Mouse (Mus musculus) heart, embryonic 16.5 days (tissue): ENCODE data around the gene Fam98a. TPM values are rescaled to one million over a fixed set of nuclear protein-coding genes. Genes with fewer than 3 reads are reported as not detected.

ENCODE experiments used
- ATAC-seq: fragments of 200-750 bp; cut with Nextera tagmentation; replicated peaks from 2 replicates; pipeline ENCODE4 v1.8.0; 2017; ENCODE audit warnings: moderate number of reproducible peaks; ENCODE audit not compliant: insufficient read depth, low FRiP score; ENCODE audit errors: extremely low read depth
- H3K27ac ChIP-seq: fragments of 300-500 bp; sonication (generic); 2 replicates; pipeline ENCODE4 v1.5.1; 2014; ENCODE audit warnings: mild to moderate bottlenecking, low read length, control low read depth, moderate library complexity
- H3K27me3 ChIP-seq: fragments of 300-500 bp; sonication (generic); 2 replicates; pipeline ENCODE4 v1.6.1; 2014; ENCODE audit warnings: low read length, mixed read lengths; ENCODE audit not compliant: control insufficient read depth, insufficient read depth
- H3K36me3 ChIP-seq: fragments of 300-500 bp; sonication (generic); 2 replicates; pipeline ENCODE4 v1.6.1; 2014; ENCODE audit not compliant: control insufficient read depth, insufficient read depth
- H3K4me1 ChIP-seq: fragments of 300-500 bp; sonication (generic); 2 replicates; pipeline ENCODE4 v1.6.1; 2014; ENCODE audit warnings: low read length, mixed read lengths; ENCODE audit not compliant: control insufficient read depth, insufficient read depth
- H3K4me2 ChIP-seq: fragments of 300-500 bp; sonication (generic); 2 replicates; pipeline ENCODE4 v1.6.1; 2014; ENCODE audit warnings: low read depth, mild to moderate bottlenecking, control low read depth, low read length
- H3K4me3 ChIP-seq: fragments of 300-500 bp; sonication (generic); 2 replicates; pipeline ENCODE4 v1.5.1; 2014; ENCODE audit warnings: mild to moderate bottlenecking, control low read depth, low read length
- H3K9ac ChIP-seq: fragments of 300-500 bp; sonication (generic); 2 replicates; pipeline ENCODE4 v1.6.1; 2014; ENCODE audit warnings: low read length, control low read depth
- H3K9me3 ChIP-seq: fragments of 300-500 bp; sonication (generic); replicated peaks from 2 replicates; pipeline ENCODE4 v1.6.1; 2016; ENCODE audit warnings: low read length; ENCODE audit not compliant: control insufficient read depth
- WGBS: fragments of 180-500 bp; shearing (Covaris S2); extraction: QIAGEN DNeasy Blood & Tissue Kit; methylation state at CpG from one replicate; pipeline ENCODE4 v1.1.7; 2014; 5-methylcytosine and 5-hydroxymethylcytosine counted together
- polyA plus RNA-seq: library from polyadenylated mRNA; unstranded; fragments of >200 nt; fragmentation: Nextera tagmentation; extraction: Ambion mirVana; gene quantifications from 2 replicates; pipeline ENCODE4 v1.2.1, GENCODE M21; 2015

Gene Fam98a
- polyA plus RNA-seq: 23.9 and 28.4 TPM in 2 replicates

GRCm38 (mm10) chr17:75551512-75552400 lies at the start of gene Fam98a:
Fam98a (minus strand) TSS chr17:75551946.
- peaks cover 8% of the 10 kb centered on the region for H3K36me3 ChIP-seq
- whole genome bisulfite sequencing: under 1% methylated on average over 56 of the region's 56 CpGs
- H3K4me2 ChIP-seq: peak within 1 kb of the TSS; percentile 93
- no peaks in the 10 kb centered on the region for H3K27me3 ChIP-seq
- peak within 1 kb of the TSS; percentile 65 for H3K27ac ChIP-seq
- peaks cover 9% of the 10 kb centered on the region for H3K4me1 ChIP-seq
- peak; percentile 97 for ATAC-seq
- peak within 1 kb of the TSS; percentile 80 for H3K4me3 ChIP-seq
- no peaks in the 10 kb centered on the region for H3K9me3 ChIP-seq
- peak within 1 kb of the TSS; percentile 87 for H3K9ac ChIP-seq

GRCm38 (mm10) chr17:75598652-75599051 lies 46.9 kb upstream of the Fam98a start:
- no peak for ATAC-seq

GRCm38 (mm10) chr17:75582738-75583137 lies 31.0 kb upstream of the Fam98a start:
- no peak for ATAC-seq
- H3K4me1 ChIP-seq: no peaks in the 10 kb centered on the region
- H3K27me3 ChIP-seq: no peaks in the 10 kb centered on the region
- WGBS: 76% methylated on average over 1 of the region's 1 CpGs
- no peak overlapping the region for H3K4me3 ChIP-seq
- no peaks in the 10 kb centered on the region for H3K9me3 ChIP-seq
- H3K9ac ChIP-seq: no peak overlapping the region
- no peaks in the 10 kb centered on the region for H3K36me3 ChIP-seq
- no peak overlapping the region for H3K4me2 ChIP-seq
- H3K27ac ChIP-seq: no peak overlapping the region

More at GRCm38 (mm10) chr17:75598652-75599051, 46.9 kb upstream of the Fam98a start:
- Histone ChIP-seq H3K4me3 (no peak overlapping the region), H3K9me3 (peaks cover 2% of the 10 kb centered on the region; the same call in 1 of the 2 replicates), H3K4me1 (no peaks in the 10 kb centered on the region), H3K27ac (no peak overlapping the region), H3K36me3 (no peaks in the 10 kb centered on the region), H3K27me3 (no peaks in the 10 kb centered on the region), H3K9ac (no peak overlapping the region), H3K4me2 (no peak overlapping the region)
- WGBS: 72% methylated on average over 3 of the region's 3 CpGs

- no peak for ATAC-seq
- Histone ChIP-seq H3K4me2 (no peak overlapping the region), H3K27ac (no peak overlapping the region), H3K36me3 (no peaks in the 10 kb centered on the region), H3K4me1 (peaks cover 2% of the 10 kb centered on the region; the same call in 1 of the 2 replicates), H3K27me3 (no peaks in the 10 kb centered on the region), H3K9me3 (no peaks in the 10 kb centered on the region), H3K9ac (no peak overlapping the region), H3K4me3 (no peak overlapping the region)
- WGBS: 38% methylated on average over 7 of the region's 7 CpGs
Observed at GRCm38 (mm10) chr17:75575608-75576007, 23.9 kb upstream of the Fam98a start.

- WGBS: 90% methylated on average over 2 of the region's 2 CpGs
- no peak overlapping the region for H3K9ac ChIP-seq
- no peaks in the 10 kb centered on the region for H3K4me1 ChIP-seq
- no peaks in the 10 kb centered on the region for H3K27me3 ChIP-seq
- ATAC-seq: no peak
- H3K4me3 ChIP-seq: no peak overlapping the region
- no peak overlapping the region for H3K27ac ChIP-seq
- peaks cover 9% of the 10 kb centered on the region for H3K9me3 ChIP-seq
- no peak overlapping the region for H3K4me2 ChIP-seq
- no peaks in the 10 kb centered on the region for H3K36me3 ChIP-seq
Observed at GRCm38 (mm10) chr17:75558041-75558440, 6.3 kb upstream of the Fam98a start.

GRCm38 (mm10) chr17:75557031-75557430 lies 5.3 kb upstream of the Fam98a start:
- no peaks in the 10 kb centered on the region for H3K4me1 ChIP-seq
- H3K27me3 ChIP-seq: no peaks in the 10 kb centered on the region
- no peak overlapping the region for H3K4me2 ChIP-seq
- peaks cover 6% of the 10 kb centered on the region for H3K9me3 ChIP-seq
- no peak overlapping the region for H3K9ac ChIP-seq
- no peak overlapping the region for H3K4me3 ChIP-seq
- WGBS: 63% methylated on average over 3 of the region's 3 CpGs
- no peak overlapping the region for H3K27ac ChIP-seq
- H3K36me3 ChIP-seq: no peaks in the 10 kb centered on the region
- no peak for ATAC-seq

- peak overlapping the region; percentile 80 for H3K4me3 ChIP-seq
- no peaks in the 10 kb centered on the region for H3K27me3 ChIP-seq
- peaks cover 9% of the 10 kb centered on the region for H3K36me3 ChIP-seq
- ATAC-seq: no peak
- peak overlapping the region; percentile 93 for H3K4me2 ChIP-seq
- H3K9ac ChIP-seq: peak overlapping the region; percentile 87
- peaks cover 9% of the 10 kb centered on the region for H3K4me1 ChIP-seq
- 37% methylated on average over 11 of the region's 11 CpGs for WGBS
- H3K9me3 ChIP-seq: no peaks in the 10 kb centered on the region
- peak overlapping the region; percentile 65 for H3K27ac ChIP-seq
Observed at GRCm38 (mm10) chr17:75550771-75551413, 854 bp downstream of the Fam98a start.

GRCm38 (mm10) chr17:75544262-75544661 lies 7.5 kb downstream of the Fam98a start:
- no peaks in the 10 kb centered on the region for H3K27me3 ChIP-seq
- no peaks in the 10 kb centered on the region for H3K9me3 ChIP-seq
- H3K27ac ChIP-seq: peak overlapping the region; percentile 39
- no peak overlapping the region; the same call in 1 of the 2 replicates for H3K9ac ChIP-seq
- H3K4me3 ChIP-seq: no peak overlapping the region
- 31% methylated on average over 7 of the region's 7 CpGs for WGBS
- ATAC-seq: peak; percentile 63; the same call in 1 of the 2 replicates
- peak overlapping the region; percentile 28; the same call in 1 of the 2 replicates for H3K4me2 ChIP-seq
- peaks cover 19% of the 10 kb centered on the region for H3K36me3 ChIP-seq
- peaks cover 18% of the 10 kb centered on the region for H3K4me1 ChIP-seq

GRCm38 (mm10) chr17:75543434-75543833 lies 8.3 kb downstream of the Fam98a start:
- 40% methylated on average over 7 of the region's 7 CpGs for WGBS
- Histone ChIP-seq H3K27ac (no peak overlapping the region), H3K4me3 (no peak overlapping the region), H3K4me2 (no peak overlapping the region), H3K36me3 (peaks cover 26% of the 10 kb centered on the region), H3K9ac (no peak overlapping the region), H3K27me3 (no peaks in the 10 kb centered on the region), H3K9me3 (no peaks in the 10 kb centered on the region), H3K4me1 (peaks cover 18% of the 10 kb centered on the region)
- no peak for ATAC-seq
